Mouse (Mus musculus) embryonic facial prominence, embryonic 15.5 days (tissue): ENCODE measurements around the gene Tspan12. TPM values are rescaled to one million over a fixed set of nuclear protein-coding genes. Genes with fewer than 3 reads are reported as not detected.

Experiments
- ATAC-seq: fragments of 200-750 bp; cut with Nextera tagmentation; 2 replicates; pipeline ENCODE4 v1.8.0; 2017; ENCODE audit warnings: low read depth, moderate TSS enrichment; ENCODE audit not compliant: insufficient number of reproducible peaks, low FRiP score, low TSS enrichment
- H3K27ac ChIP-seq: fragments of 300-500 bp; sonication (generic); replicated peaks from 2 replicates; pipeline ENCODE4 v1.5.1; 2015; ENCODE audit warnings: mild to moderate bottlenecking, inconsistent platforms
- H3K27me3 ChIP-seq: fragments of 300-500 bp; sonication (generic); 2 replicates; pipeline ENCODE4 v1.6.1; 2015; ENCODE audit warnings: inconsistent platforms
- H3K36me3 ChIP-seq: fragments of 300-500 bp; sonication (generic); 2 replicates; pipeline ENCODE4 v1.6.1; 2015; ENCODE audit warnings: mild to moderate bottlenecking, inconsistent platforms
- H3K4me1 ChIP-seq: fragments of 300-500 bp; sonication (generic); 2 replicates; pipeline ENCODE4 v1.6.1; 2015; ENCODE audit warnings: inconsistent platforms
- H3K4me2 ChIP-seq: fragments of 300-500 bp; sonication (generic); replicated peaks from 2 replicates; pipeline ENCODE4 v1.6.1; 2015; ENCODE audit warnings: mild to moderate bottlenecking, inconsistent platforms
- H3K4me3 ChIP-seq: fragments of 300-500 bp; sonication (generic); replicated peaks from 2 replicates; pipeline ENCODE4 v1.5.1; 2015; ENCODE audit warnings: mild to moderate bottlenecking, inconsistent platforms
- H3K9ac ChIP-seq: fragments of 300-500 bp; sonication (generic); 2 replicates; pipeline ENCODE4 v1.6.1; 2015; ENCODE audit warnings: inconsistent platforms
- H3K9me3 ChIP-seq: fragments of 300-500 bp; sonication (generic); replicated peaks from 2 replicates; pipeline ENCODE4 v1.6.1; 2016; ENCODE audit warnings: inconsistent platforms
- WGBS: fragments of 180-500 bp; shearing (Covaris S2); methylation state at CpG from one replicate; pipeline ENCODE4 v1.1.7; 2015; 5-methylcytosine and 5-hydroxymethylcytosine counted together
- polyA plus RNA-seq: library from polyadenylated mRNA; unstranded; fragments of >200 nt; fragmentation: Nextera tagmentation; extraction: Ambion mirVana; gene quantifications from 2 replicates; pipeline ENCODE4 v1.2.1, GENCODE M21; 2015

The Tspan12 gene
- polyA plus RNA-seq, 1 experiment from 2014 or later = 38.3 TPM

DNA sequence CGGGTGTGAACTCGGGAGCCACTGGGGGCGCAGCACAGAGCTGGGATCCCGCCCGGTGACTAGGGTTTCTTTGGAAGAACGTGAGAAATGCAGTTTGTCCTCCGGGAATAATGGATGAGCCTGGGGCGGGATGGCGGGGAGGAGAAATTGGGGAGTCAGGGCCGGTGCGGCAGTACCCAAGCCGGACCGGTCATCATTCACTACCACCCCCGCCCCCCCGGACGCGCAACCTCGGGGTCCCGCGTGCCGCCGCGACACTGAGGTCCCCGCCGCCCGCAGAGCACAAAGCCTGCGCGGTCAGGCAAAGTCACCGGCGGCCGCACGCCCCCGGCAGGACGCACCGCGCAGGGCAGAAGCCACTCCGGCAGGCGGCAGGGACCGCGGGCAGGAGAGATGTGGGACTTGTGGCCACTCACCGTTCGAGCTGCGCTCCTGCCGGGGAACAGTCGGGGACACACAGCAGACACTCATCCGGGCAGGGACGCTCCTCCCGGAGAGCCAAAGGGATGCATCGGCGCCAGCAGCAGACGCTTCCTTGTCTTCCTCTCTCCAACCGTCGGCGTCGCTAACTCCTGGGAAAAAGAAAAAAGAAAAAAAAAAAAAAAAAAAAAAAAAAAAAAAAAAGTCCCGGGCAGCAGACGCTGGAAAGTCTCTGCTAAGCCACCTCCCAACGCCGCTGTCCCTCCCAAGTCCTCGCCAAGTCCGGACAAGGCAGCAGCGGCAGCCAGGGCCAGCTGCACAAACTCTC, 545 bp downstream of the Tspan12 start:
- Histone ChIP-seq H3K4me3 (peak overlapping the region; percentile 80), H3K9ac (peak overlapping the region; percentile 70), H3K4me1 (peaks cover 11% of the 10 kb centered on the region; the same call in 1 of the 2 replicates), H3K9me3 (no peaks in the 10 kb centered on the region), H3K27me3 (no peaks in the 10 kb centered on the region), H3K4me2 (peak overlapping the region; percentile 82), H3K36me3 (no peaks in the 10 kb centered on the region), H3K27ac (peak overlapping the region; percentile 76)
- under 1% methylated on average over 60 of the region's 62 CpGs for WGBS
- ATAC-seq = peak; percentile 77

DNA sequence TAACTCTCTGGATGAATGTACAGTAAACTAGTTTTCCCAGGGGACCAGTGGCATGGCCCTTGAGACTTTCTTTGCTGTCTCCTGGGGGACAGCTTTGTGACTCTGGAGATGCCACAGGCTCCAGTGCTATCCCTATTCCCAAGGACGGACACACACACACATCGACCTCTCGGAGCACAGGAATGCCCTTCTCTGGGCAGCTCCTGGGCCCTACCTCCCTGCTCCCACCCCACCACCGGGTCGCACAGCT, 1.0 kb downstream of the Tspan12 start:
- Histone ChIP-seq H3K4me1 (peaks cover 11% of the 10 kb centered on the region; the same call in 1 of the 2 replicates), H3K27me3 (no peaks in the 10 kb centered on the region), H3K4me3 (peak overlapping the region; percentile 80), H3K4me2 (peak overlapping the region; percentile 82), H3K36me3 (no peaks in the 10 kb centered on the region), H3K9me3 (no peaks in the 10 kb centered on the region), H3K9ac (peak overlapping the region; percentile 70), H3K27ac (peak overlapping the region; percentile 76; the same call in 1 of the 2 replicates)
- WGBS = 0% methylated on average over 5 of the region's 5 CpGs
- ATAC-seq = peak; percentile 81

DNA sequence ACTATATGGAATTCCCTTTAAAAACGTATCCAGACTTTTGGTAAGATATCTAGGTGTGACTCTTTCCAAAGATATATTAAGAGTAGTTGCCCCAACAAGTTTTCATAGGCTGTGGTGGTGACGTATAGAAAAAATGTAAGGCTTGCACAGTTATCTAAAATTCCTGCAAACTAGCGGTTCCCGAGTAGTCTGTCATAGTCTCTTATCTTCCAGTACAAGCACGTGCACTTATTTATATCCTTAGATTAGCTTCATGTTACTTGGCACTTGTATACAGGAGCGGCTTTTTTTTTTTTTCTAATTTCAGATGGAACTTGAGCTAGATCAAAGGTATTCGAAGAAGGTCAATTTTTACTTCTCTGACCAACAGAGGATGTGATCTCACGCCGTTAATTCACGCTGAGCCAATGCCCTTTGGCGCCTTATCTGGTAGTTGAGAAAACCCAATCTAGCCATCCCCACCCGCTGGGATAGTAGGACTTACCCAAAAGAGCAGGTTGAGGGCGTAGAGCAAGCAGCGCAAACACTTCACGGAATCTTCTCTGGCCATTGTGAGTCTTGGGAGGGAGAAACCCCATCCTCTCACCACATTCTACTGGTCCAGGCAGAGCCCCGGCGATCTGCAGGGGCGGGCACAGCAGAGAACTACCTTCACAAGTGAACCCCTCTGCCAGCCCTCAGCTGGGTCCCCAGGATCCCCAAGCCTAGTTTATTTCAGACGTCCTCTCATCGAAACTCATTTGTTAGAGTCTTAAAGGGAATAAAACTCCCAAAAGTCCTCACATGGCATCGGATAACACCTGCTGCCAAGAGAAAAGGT, 1.6 kb downstream of the Tspan12 start:
- peaks cover 11% of the 10 kb centered on the region; the same call in 1 of the 2 replicates for H3K4me1 ChIP-seq
- H3K9me3 ChIP-seq = no peaks in the 10 kb centered on the region
- H3K27ac ChIP-seq = no peak overlapping the region
- WGBS = 21% methylated on average over 21 of the region's 21 CpGs
- no peaks in the 10 kb centered on the region for H3K36me3 ChIP-seq
- H3K4me3 ChIP-seq = peak overlapping the region; percentile 80
- H3K4me2 ChIP-seq = peak overlapping the region; percentile 82
- no peak overlapping the region for H3K9ac ChIP-seq
- 0 out of 2 replicates have a peak, but pooled peaks have one; percentile 40 for ATAC-seq
- no peaks in the 10 kb centered on the region for H3K27me3 ChIP-seq

DNA sequence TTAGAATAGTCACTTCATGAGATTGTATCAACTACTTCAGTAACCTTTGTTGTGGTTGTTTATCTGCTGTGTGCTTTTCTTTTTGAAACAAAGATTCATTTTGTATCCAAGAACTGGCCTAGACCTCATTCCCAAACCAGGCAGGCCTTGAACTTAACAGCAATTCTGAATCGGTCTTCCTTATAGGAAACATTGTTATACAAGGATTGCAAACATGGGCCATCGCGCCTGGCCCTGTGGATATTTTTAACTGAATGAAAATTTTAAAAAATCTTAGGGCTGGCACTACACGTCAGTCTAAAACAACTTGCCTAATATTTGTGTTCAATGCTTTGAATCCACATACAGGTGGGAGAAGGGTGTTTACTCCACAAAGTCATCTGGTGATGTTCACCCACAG, 3.5 kb downstream of the Tspan12 start:
- ATAC-seq = no peak
- 88% methylated on average over 4 of the region's 4 CpGs for WGBS
- no peaks in the 10 kb centered on the region for H3K36me3 ChIP-seq

DNA sequence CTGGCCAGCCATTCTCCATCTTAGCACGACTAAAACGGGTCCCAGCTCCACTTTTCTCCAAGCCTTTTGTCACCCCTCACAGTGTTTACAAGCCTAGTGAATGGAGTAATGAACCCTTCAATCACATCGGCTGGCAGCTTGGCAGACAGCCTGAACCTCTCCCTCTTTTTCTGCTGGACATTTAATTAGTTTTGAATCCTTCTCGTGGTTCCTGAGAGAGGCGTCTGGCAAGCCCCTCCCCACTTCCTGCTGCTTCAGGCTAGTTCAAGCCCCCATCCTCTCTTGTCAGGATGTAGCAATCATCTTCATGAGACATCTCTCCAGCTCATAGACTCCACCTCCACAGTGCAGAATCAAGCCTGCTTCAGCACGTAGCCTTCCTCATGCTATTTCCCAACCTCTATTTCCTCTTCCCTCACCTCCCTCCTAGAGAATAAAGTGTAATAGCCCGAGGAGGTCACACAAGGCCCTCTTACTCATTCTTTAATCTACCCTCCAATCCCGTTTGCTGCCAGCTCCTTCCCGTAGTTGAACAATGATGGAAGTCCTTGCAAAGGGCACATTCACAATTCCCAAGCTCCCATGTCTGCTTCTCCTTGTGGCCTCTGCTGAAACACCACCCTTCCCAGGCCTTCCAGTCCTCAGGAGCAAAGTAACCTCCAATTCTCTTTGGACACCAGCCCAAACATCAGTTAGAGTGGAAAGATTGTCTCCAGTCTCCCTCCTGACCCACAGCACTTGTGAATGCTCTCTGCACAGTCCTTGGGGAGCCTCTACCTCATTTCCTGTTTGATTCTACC, 12.1 kb downstream of the Tspan12 start:
- H3K9ac ChIP-seq = no peak overlapping the region
- H3K4me3 ChIP-seq = no peak overlapping the region
- no peak overlapping the region for H3K4me2 ChIP-seq
- WGBS = 25% methylated on average over 9 of the region's 9 CpGs
- H3K4me1 ChIP-seq = peaks cover 9% of the 10 kb centered on the region; the same call in 1 of the 2 replicates
- ATAC-seq = no peak
- H3K27me3 ChIP-seq = no peaks in the 10 kb centered on the region
- H3K9me3 ChIP-seq = no peaks in the 10 kb centered on the region
- no peak overlapping the region for H3K27ac ChIP-seq
- H3K36me3 ChIP-seq = peaks cover 3% of the 10 kb centered on the region; the same call in 1 of the 2 replicates

More for the DNA sequence above, 3.5 kb downstream of the Tspan12 start:
- Histone ChIP-seq H3K4me2 (no peak overlapping the region), H3K9me3 (no peaks in the 10 kb centered on the region), H3K4me3 (no peak overlapping the region), H3K9ac (no peak overlapping the region), H3K27me3 (no peaks in the 10 kb centered on the region), H3K27ac (no peak overlapping the region), H3K4me1 (peaks cover 11% of the 10 kb centered on the region; the same call in 1 of the 2 replicates)

DNA sequence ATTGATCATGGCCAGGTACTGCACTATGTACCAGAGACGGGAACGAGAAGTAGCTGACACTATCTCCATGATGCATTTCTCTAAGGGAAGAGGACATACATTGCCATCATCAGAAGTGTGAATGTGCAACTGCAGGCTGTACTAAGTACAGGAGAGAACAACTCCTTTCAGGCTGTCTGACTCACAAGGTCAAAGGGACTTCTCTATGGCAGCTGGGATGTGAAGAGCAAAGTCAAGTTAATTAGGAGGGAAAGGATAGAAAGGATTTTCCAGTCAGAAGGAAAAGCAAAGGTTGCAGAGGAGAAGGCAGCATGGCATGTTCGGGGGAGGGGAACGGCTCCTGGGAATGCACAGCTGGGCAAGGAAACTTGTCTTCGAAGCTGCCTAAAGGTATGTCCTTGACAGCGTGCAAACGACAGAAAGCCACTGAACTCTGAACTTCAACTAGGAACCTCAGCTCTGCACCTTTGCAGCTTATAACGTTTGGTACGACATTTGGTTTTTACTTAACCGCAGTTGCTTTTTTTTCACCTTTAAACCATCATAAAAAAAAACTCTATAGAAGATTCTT, 13.0 kb downstream of the Tspan12 start:
- WGBS = 59% methylated on average over 10 of the region's 10 CpGs
- Histone ChIP-seq H3K36me3 (peaks cover 4% of the 10 kb centered on the region; the same call in 1 of the 2 replicates), H3K27ac (no peak overlapping the region), H3K9ac (no peak overlapping the region), H3K9me3 (no peaks in the 10 kb centered on the region), H3K4me3 (no peak overlapping the region), H3K27me3 (no peaks in the 10 kb centered on the region), H3K4me1 (peaks cover 9% of the 10 kb centered on the region; the same call in 1 of the 2 replicates), H3K4me2 (no peak overlapping the region)
- ATAC-seq = no peak

DNA sequence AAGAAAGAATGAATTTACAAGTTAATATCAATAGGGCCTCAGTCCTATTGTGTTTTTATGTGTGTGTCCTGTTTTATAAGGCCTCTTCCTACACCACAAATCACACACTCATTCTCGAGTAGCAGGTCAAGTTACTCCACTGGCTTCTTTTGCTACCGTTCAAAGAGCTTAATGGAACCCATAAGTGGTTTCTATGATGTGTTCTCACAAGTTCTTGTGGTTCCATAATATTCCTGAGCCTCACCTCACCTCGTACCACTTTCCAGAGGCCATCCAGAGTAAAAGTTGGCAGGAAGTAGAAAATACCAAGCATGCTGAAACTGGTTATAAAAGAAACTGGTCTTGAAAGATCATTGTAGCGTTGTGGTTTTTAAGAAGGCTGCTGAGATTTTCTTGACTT, 18.8 kb downstream of the Tspan12 start:
- Histone ChIP-seq H3K27me3 (no peaks in the 10 kb centered on the region), H3K4me3 (no peak overlapping the region), H3K36me3 (peaks cover 4% of the 10 kb centered on the region; the same call in 1 of the 2 replicates), H3K4me1 (no peaks in the 10 kb centered on the region), H3K9me3 (no peaks in the 10 kb centered on the region), H3K9ac (no peak overlapping the region), H3K27ac (no peak overlapping the region), H3K4me2 (no peak overlapping the region)
- ATAC-seq = no peak
- WGBS = 64% methylated on average over 4 of the region's 4 CpGs

DNA sequence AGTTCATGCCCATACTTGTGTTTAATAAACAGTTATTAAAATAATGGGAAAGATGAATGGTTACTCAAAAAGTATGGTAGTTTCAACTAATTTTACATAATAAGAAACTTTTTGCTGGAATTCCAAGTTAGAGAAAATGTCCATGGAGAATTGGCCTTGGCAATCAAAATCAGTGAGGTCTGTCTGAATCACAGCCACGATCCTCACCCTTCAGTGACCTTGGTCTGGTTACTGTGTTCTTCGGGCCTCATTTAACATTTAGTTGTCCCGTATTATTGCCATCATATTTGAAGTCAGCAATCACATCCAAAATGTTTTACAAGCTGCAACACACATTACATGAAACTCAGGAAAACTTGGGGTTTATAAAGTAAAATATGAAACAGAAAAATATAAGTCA, 20.4 kb downstream of the Tspan12 start:
- no peak overlapping the region for H3K4me3 ChIP-seq
- H3K27me3 ChIP-seq = no peaks in the 10 kb centered on the region
- peaks cover 4% of the 10 kb centered on the region; the same call in 1 of the 2 replicates for H3K36me3 ChIP-seq
- WGBS = 65% methylated on average over 3 of the region's 3 CpGs
- no peak overlapping the region for H3K27ac ChIP-seq
- no peak overlapping the region for H3K9ac ChIP-seq
- no peaks in the 10 kb centered on the region for H3K9me3 ChIP-seq
- no peak for ATAC-seq
- H3K4me2 ChIP-seq = no peak overlapping the region
- no peaks in the 10 kb centered on the region for H3K4me1 ChIP-seq

DNA sequence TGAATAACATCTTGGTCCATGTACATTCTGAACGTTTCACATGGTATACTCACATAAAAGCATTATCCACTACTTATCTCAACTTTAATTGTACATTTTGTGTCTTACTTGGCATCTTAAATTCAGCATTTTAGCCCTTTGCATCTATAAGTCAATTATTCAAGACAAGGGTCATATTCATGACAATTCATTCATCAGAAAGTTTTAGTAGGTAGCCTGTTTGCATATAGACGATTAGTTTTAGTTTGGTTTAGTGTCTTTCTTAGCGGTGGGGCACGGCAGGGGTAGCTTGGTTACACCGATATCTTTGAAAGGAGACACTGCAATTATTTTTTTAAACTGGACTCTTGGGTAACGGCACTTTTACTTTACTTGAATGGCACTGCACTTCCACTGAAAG, 21.4 kb downstream of the Tspan12 start:
- Histone ChIP-seq H3K27me3 (no peaks in the 10 kb centered on the region), H3K9ac (no peak overlapping the region), H3K4me3 (no peak overlapping the region), H3K9me3 (no peaks in the 10 kb centered on the region), H3K4me1 (no peaks in the 10 kb centered on the region), H3K36me3 (peaks cover 4% of the 10 kb centered on the region; the same call in 1 of the 2 replicates), H3K27ac (no peak overlapping the region), H3K4me2 (no peak overlapping the region)
- no peak for ATAC-seq
- WGBS = 74% methylated on average over 6 of the region's 6 CpGs

DNA sequence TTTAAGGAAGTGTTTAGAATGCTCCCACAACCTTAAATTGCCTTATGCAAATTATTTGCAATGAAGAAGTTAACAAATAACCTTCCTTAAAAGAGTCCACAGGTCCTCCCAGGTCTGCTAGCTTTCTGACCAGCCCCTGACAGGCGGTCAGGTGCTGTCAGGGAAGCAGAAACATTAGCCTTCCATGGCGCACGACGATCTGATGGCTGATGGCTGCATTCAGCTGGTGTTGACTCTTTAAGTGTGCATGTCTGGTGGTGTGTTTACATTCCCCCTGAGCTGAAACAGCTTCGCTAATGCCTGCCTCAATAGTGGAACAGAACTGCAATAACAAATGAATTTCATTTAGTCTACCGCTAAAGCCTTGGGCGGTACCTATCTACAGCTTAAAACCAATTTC, 22.4 kb downstream of the Tspan12 start:
- ATAC-seq = no peak
- no peaks in the 10 kb centered on the region for H3K27me3 ChIP-seq
- H3K9me3 ChIP-seq = no peaks in the 10 kb centered on the region
- H3K9ac ChIP-seq = no peak overlapping the region
- H3K4me1 ChIP-seq = no peaks in the 10 kb centered on the region
- no peak overlapping the region for H3K4me2 ChIP-seq
- no peaks in the 10 kb centered on the region for H3K36me3 ChIP-seq
- no peak overlapping the region for H3K27ac ChIP-seq
- no peak overlapping the region for H3K4me3 ChIP-seq
- 74% methylated on average over 7 of the region's 7 CpGs for WGBS

DNA sequence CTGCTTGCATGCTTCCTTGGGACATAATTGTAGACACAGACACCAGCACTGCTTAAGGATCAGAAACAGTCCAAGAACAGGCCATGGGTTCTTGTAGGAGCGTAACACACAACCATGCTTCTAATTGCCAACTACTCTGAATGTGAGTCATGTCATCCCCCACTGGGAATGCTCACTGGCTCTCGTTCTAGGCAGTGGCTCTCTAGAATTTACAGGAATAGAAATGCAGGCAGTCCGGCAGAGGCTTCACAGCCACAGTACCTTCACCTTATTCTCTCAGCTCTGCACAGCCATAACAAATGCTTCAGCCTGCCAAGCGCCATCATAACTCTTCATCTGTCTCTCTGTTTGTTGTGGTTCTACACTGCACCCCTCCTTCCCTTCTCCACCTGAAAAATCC, 23.9 kb downstream of the Tspan12 start:
- no peaks in the 10 kb centered on the region for H3K4me1 ChIP-seq
- H3K27me3 ChIP-seq = no peaks in the 10 kb centered on the region
- H3K27ac ChIP-seq = no peak overlapping the region
- ATAC-seq = no peak
- WGBS = 79% methylated on average over 4 of the region's 4 CpGs
- no peak overlapping the region for H3K9ac ChIP-seq
- no peak overlapping the region for H3K4me3 ChIP-seq
- H3K36me3 ChIP-seq = no peaks in the 10 kb centered on the region
- no peak overlapping the region for H3K4me2 ChIP-seq
- no peaks in the 10 kb centered on the region for H3K9me3 ChIP-seq
